Mouse (Mus musculus): Measurements from ENCODE around the gene Sorcs1.

Sorcs1 gene

GRCm38 (mm10) chr19:50677903-50678896 is at the start of gene Sorcs1:
Gene Sorcs1 (minus strand): TSS chr19:50678646.
- DNase-seq (ENCODE audit: low read depth), result no peak

GRCm38 (mm10) chr19:50683277-50683676 is 4.8 kb upstream of the Sorcs1 start:
- DNase-seq (ENCODE audit: low read depth), result no peak

DNA sequence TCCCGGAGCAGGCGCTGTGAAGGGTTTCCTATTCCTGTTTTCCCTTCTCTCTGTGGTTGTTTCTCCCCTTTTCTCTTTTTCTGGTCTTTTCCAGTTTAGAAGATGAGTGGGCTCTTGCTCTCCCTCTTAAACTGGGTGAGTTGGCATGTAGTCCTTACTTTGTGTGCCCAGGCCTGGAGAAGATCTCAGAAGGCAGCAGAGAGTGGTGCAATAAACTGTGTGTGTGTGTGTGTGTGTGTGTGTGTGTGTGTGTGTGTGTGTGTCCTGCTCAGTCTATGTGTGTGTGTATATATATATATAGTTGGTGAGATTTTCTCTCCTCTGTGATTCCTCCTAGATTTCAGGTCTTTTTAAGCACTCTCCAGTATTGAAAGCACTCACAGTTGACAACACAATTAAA is 500 bp upstream of the Sorcs1 start:
- DNase-seq (ENCODE audit: low read depth), result no peak

- no peak for DNase-seq (ENCODE audit: low read depth)
These were observed 1.6 kb downstream of the Sorcs1 start for GRCm38 (mm10) chr19:50676578-50677524.

DNA sequence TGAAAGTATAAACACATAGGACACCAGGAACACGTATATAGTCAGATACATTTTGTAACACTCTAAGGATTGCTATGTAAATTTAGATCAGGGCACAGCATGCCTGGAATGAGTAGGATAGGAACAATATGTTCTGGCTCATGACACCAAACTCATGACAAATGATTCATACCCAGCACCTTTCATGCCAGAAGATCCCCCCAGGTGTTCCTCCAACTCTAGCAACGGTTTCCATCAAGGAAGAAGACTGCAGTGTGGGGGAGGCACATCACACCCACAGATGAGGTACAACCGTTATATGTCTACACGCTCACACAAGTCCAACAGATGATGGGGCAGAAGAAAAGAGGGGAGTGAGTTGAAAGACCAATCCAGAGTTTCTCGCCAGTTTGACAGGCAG is 3.5 kb downstream of the Sorcs1 start:
- DNase-seq (ENCODE audit: low read depth), result no peak

DNA sequence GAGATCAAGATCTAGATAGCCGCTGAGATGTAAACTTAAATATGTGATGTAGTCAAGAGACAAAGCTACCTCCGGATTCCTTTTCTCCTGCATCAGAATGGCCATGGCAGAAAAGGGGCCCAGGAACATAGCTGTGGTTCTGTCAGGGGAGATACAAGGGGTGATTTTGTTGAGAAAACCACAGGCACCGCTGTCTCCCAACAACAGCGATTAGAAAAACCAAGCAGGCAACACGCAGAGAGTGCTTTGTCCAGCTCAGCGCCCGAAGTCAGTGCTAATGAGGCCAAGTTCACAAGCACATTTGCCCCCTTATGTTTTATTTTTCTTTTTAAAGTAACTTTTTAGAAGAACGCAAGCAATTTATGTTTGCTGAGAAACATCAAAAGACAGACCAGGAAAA is 10.9 kb downstream of the Sorcs1 start:
- DNase-seq (ENCODE audit: low read depth), result no peak

- DNase-seq (ENCODE audit: low read depth), result no peak
These were observed 14.1 kb downstream of the Sorcs1 start for GRCm38 (mm10) chr19:50664311-50664710.

GRCm38 (mm10) chr19:50659144-50659543 is 19.3 kb downstream of the Sorcs1 start:
- DNase-seq (ENCODE audit: low read depth), result no peak

- DNase-seq (ENCODE audit: low read depth), result no peak
These were observed 25.7 kb downstream of the Sorcs1 start for GRCm38 (mm10) chr19:50652750-50653149.

DNA sequence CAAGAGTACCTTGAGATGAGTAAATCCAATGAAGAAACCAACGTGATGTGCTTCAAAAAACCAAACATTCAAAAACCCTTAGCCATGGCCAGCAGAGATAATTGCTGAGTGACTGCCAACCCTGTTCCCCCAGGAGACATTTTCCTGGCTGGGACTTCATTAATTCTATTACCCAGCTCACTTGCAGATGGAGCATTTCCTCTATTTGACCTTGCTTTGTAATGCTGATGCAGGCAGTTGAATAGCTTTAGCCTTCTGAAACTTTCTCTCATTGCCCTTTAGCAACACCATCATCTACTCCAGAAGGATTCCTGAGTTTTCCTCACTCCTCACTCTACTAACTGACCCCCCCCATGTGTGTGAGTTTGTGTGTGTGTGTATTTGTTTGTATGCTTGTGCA is 34.6 kb downstream of the Sorcs1 start:
- no peak for DNase-seq (ENCODE audit: low read depth)

DNA sequence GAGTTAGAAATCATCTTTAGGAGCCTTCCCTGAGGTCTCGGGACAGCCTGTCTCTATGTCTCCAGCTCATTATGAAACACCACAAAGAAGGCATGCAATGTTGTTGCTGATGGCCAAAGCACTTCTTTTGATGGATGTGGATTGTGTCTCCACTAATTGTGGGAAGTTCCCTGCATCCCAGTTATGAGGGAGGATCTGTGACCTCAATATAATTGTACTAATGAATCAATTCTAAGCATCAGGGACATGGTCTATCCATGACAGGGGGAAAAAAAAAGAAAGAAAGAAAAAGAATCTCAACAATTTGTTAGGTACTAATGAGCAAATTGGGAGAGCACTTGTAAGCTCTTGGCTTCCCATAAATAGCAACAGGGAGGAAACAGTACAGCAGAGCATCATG is 36.3 kb downstream of the Sorcs1 start:
- DNase-seq (ENCODE audit: low read depth), result no peak

DNA sequence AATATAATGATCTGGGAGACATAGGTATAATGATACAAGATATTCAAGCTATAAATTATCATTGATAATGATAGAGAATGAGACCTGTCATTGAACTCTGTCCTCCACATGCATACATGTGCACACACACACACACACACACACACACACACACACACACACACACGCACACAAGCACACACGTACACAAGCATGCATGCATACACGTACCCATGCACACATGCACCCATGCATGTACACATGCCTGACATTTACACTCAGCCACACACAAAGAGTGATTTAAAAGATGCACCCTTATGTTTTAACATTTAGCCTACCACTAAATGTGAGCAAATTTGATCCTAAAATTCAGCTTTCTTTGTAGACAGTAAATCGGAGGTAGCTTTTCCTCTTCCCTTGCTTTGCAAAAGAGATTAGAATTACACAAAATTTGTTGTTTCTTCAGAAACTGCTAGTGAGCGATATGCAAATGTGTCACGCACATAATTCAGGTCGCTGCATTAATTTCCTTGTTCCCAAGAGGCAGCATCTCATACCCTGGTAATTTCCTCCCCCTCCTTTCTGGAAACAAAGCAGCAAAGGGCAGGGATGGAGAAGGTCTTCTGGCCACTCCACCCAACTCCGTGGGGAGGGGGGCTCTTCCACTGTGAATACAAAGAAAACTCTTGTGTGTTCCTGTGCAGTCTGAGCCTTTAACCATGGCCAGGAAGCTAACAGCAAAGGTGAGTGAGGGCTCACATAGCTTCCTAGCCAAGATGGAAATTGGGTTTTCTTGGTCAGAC is 38.0 kb downstream of the Sorcs1 start:
- DNase-seq (ENCODE audit: low read depth), result no peak

GRCm38 (mm10) chr19:50638176-50638575 is 40.3 kb downstream of the Sorcs1 start:
- no peak for DNase-seq (ENCODE audit: low read depth)

GRCm38 (mm10) chr19:50614013-50614412 is 64.4 kb downstream of the Sorcs1 start:
- no peak for DNase-seq (ENCODE audit: low read depth)

GRCm38 (mm10) chr19:50611619-50612018 is 66.8 kb downstream of the Sorcs1 start:
- DNase-seq (ENCODE audit: low read depth), result no peak

DNA sequence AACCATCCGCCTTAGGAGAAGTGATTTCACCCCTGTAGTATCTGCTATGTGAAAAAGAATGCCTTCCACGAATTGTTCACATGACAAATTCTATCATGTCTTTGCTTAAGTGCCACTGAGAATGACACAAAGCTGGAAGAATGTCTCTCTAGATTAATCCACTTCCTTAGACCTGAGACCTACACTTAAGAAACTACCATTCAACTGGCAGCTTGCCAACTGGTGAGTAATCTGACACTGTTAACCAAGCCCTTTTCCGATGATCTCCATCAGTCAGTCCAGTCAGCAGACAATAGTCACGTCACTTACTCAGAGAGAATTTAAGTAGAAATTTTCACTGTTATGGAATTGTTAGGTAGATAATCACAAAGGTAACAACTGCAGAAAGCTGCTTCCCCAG is 74.6 kb downstream of the Sorcs1 start:
- DNase-seq (ENCODE audit: low read depth), result no peak

DNA sequence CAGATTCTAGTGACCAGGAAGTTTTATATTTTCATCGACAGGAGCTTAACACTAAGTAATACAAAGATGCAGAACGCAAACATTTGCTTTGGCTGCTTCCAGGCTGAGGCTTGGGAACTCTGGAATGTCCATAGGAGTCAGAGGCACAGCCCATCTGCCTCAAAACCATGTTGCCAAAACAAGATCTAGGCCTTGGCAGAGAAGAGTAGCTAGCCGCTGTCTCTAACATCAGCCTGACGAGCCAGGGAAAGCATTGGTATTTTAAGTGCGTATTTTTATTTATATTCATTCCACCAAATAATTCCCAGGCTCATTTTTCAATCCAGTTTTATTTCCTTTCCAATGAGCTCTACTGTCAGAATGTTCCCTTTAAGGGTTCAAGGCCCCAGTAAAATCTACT is 75.1 kb downstream of the Sorcs1 start:
- DNase-seq (ENCODE audit: low read depth), result no peak

GRCm38 (mm10) chr19:50597300-50597699 is 81.1 kb downstream of the Sorcs1 start:
- no peak for DNase-seq (ENCODE audit: low read depth)

DNA sequence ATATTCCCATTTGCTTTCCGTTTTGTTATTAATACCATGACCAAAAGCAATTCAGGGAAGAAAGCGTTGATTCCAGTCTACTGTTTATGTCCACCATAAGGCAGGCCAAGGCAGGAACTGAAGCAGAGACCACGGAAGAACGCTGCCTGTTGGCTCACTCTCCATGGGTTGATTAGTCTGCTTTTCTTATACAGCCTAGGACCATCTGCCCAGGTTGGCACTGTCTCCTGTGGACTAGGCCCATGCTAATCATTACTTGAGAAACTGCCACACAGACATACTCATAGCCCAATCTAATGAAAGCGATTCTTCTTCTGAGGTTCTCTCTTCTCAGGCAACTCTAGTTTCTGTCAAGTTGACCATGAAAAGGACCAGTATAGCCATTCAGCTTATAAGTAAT is 92.3 kb downstream of the Sorcs1 start:
- DNase-seq (ENCODE audit: low read depth), result no peak

DNA sequence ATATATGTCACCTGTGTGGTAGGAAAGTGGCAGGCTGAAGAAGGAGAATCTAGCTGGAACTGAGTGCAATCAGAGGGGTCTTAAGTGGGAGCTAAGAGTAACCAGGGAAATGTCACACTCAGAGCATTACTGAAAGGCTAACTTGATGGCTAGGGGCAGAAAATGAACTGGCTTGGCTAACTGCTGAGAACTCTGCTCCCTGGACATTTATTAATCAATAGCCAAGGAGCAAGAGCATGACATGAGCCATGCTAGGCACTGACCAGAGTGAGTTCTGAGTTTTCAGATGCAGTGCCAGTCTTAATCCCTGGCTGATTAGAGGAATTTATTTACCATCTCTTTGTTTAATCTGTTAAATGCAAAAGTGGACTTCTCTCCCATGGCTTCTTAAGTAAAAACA is 95.5 kb downstream of the Sorcs1 start:
- no peak for DNase-seq (ENCODE audit: low read depth)

DNA sequence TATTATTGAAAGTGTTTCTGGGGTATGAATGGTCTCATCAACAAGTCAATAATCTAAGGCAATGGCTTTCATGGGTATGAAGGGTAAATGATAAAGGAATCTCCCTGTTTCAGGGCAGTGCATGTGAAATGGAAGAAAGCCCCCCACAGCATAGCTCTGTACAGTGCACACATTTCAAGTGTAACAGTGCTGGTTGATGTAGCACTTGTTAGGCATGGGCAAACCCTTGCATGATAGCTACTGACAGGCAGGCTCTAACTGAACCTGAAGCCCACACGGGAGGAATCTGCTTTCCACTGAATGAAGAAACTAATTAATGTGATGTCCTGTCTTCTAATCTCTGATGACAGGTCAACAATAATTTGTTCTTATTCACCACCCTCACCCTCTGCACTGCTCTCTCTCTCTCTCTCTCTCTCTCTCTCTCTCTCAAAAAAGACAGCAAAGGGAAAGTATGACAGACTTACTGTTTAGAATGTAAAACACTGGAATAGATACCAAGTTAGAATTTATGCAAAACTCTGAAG is 108.7 kb downstream of the Sorcs1 start:
- no peak for DNase-seq (ENCODE audit: low read depth)

- no peak for DNase-seq (ENCODE audit: low read depth)
These were observed 112.1 kb downstream of the Sorcs1 start for GRCm38 (mm10) chr19:50566306-50566705.
